Mouse (Mus musculus): ENCODE results near the gene Pla2g4f.

DNA sequence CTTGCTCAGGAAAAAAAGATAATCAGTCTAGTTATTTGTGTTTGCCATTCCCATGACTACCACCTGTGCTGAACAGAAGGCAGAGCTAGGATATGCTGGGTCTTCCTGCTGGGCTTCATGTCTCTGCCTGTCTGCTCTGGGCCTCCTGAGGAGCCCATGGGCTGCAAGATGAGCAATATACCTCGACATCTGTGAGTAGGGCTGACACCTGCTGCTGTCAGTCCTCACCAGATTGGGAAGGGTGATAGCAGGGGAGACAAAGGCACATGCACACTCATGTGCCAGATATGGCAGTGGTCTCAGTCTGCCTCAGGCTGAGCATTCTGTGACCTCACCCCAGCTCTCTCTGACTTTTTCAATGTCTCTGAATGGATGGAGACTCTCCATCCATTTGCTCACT, 51.1 kb downstream of the Pla2g4f start:
- TF ChIP-seq POLR2A (IDR thresholded peaks at IDR 0.05; ENCODE audit: borderline replicate concordance, control insufficient read depth, low read depth, low read length) (no peak), CTCF (IDR thresholded peaks at IDR 0.05; ENCODE audit: control insufficient read depth, insufficient read depth, low read length) (no peak)
